Mouse (Mus musculus) gastrocnemius, adult 2 months (tissue): ENCODE measurements around the gene Acbd6. TPM values are rescaled to one million over a fixed set of nuclear protein-coding genes. Genes with fewer than 3 reads are reported as not detected.
A peak's percentile ranks its signal among the peaks of the same experiment; 100 is the strongest.

ENCODE experiments used
- DNase-seq: peaks from one replicate; pipeline ENCODE4 v3.0.0; 2022
- H3K27ac ChIP-seq: fragments of 200-600 bp; 2 replicates; pipeline ENCODE4 v1.8.1; 2022; ENCODE audit warnings: mild to moderate bottlenecking
- H3K4me3 ChIP-seq: fragments of 200-600 bp; 2 replicates; pipeline ENCODE4 v1.8.1; 2022; ENCODE audit warnings: mild to moderate bottlenecking, moderate library complexity
- CTCF ChIP-seq: fragments of 200-600 bp; IDR thresholded peaks from 2 replicates; pipeline ENCODE4 v1.8.1; 2022; ENCODE audit warnings: antibody characterized with exemption, mild to moderate bottlenecking, moderate library complexity
- intact Hi-C: fragments of 180-260 bp; cut with DNase I; formaldehyde crosslinking; loops from one replicate; pipeline ENCODE4 v1.15.1; 2025
- total RNA-seq, 2 experiments: library from RNA; stranded (reverse); gene quantifications; 2 replicates each; pipeline ENCODE4 v1.2.3; 2021

Gene Acbd6
- total RNA-seq, 2 experiments from 2014 or later, result 54.4 to 65.2 TPM

DNA sequence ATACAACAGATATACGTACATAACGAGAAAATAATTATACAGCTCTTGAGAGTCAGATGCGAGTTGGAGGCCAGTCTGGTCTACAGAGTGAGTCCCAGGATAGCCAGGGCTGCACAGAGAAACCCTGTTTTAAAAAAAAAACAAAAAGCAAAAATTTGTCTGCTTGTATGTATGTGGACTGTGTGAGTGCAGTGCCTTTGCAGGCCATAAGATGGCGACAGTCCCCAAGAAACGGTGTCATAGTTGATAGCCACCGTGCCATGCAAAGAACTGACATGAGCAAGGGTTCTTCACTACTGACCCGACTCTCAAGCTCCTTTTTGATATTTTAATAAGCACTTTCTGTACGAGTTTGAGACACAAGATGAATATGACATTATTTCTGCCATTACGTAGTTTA lies 10.2 kb downstream of the Acbd6 start:
- DNase-seq, result no peak
- intact Hi-C loops, result no loop called here
- TF ChIP-seq CTCF, result peak; percentile 36
- H3K4me3 ChIP-seq, result no peak overlapping the region
- no peak overlapping the region for H3K27ac ChIP-seq

DNA sequence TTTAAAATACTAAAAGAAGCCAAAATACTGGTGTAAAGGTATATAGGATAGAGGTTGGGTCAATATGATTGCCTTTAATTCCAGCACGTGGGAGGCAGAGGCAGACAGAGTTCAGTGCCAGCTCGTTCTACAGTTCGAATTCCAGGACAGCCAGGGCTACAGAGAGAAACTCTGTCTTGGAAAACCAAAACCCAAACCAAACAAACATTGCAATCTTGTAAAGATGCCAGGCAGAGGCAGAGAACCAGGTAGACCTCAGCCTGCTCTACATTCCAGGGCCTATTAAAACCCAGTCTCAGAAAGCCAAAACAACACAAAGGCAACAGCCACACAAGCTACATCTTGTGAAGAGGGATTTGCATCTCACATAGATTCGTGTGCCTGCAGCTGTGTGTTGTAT lies 11.4 kb downstream of the Acbd6 start:
- Histone ChIP-seq H3K4me3 (no peak overlapping the region), H3K27ac (no peak overlapping the region)
- DNase-seq, result no peak
- intact Hi-C loops, result no loop called here
- TF ChIP-seq CTCF, result no peak

DNA sequence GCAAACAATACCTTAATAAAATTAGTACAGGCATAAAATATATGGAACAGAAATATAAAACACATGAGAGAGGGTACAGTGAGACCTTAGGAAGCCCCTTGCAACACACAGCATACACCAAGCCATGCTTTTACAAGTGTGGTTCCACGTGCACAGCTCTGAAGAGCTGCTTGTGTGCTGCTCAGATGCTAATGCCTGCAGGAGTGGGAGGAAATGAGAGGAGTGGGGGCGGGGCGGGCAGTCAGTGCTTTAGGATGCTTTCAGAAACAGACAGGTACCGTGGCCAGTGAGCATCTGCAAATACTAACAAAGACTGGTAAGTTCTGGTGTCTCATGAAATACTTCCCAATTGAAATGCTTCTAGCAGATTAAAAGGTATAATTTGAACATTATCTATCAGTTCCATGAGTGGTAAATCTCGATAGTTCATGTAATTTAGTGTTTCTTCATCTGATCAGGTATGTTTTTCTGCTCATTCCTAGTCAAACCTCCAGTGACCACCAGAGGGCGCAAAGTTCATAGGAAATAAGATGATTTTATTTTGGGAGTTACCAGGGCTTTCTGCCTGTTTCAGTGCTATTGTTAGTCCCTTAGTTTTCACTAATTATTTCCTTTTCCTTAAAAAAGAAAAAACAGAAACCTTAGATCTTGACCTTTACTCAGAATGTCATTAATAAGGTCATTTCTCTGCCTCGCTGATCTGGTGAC lies 17.2 kb downstream of the Acbd6 start:
- intact Hi-C loops, result loop anchor here (1.0 kb wide), 2 partner anchors 146 to 209 kb away; no protein-coding TSS in a partner anchor
- peak; percentile 84 for TF ChIP-seq CTCF
- DNase-seq, result peak; percentile 62
- Histone ChIP-seq H3K27ac (no peak overlapping the region), H3K4me3 (no peak overlapping the region)

DNA sequence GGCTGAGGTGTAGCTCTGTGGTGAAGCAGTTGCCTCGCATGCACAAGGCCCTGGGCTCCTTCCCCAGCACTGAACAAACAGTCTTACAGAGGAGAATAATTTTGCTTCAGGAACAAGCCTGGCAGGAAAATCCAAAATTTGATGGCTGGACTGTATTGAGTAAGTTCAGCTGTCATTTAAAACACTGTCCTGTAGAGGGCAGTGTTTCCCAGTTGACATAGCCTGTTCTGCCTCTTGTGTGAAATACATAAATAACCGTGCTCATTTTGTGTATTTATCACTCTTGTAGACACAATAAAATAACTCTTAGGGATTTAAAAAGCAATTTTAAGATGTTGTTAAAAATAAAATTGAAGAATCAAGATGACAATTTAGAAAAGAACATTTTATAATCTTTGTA lies 18.5 kb downstream of the Acbd6 start:
- intact Hi-C loops, result no loop called here
- DNase-seq, result peak; percentile 22
- H3K4me3 ChIP-seq, result no peak overlapping the region
- H3K27ac ChIP-seq, result no peak overlapping the region
- TF ChIP-seq CTCF, result peak; percentile 80

DNA sequence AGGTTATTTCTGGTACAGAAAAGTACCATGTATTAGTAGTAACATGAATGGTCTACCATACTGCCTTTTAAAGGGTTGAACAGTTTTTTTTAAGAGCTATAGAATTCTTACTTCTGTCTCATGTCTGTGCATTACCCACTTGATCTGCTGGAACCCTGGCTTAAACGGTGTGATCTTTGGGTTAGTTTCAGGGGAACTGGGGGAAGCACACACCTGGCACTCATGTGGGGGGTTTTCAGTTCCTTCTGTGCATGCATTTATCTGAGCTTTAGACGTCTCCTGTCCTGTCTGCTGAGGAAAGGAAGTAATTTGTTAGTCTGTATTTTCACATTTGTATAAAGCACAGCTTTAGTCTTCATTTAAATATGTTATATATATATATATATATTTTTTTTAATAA lies 19.4 kb downstream of the Acbd6 start:
- intact Hi-C loops, result no loop called here
- no peak for TF ChIP-seq CTCF
- Histone ChIP-seq H3K27ac (no peak overlapping the region), H3K4me3 (no peak overlapping the region)
- DNase-seq, result no peak

DNA sequence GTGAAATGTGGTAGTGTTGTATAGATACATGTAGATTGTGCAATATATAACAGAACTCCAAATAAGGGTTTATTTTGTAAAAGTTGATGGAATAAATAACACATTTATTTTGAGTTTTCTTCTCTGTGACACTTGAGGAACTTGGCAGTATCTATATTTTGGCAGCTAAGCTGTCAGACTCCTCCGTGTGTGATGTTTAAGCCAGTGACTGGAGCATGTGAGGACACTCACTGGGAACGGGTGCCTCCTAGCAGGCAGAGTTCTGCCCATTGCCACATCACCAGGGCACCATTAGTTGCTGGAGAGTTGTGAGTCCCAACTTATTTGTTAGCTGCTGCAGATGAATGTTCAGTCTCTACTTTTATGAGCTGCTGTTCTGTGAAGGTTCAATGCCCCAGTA lies 30.0 kb downstream of the Acbd6 start:
- no peak for TF ChIP-seq CTCF
- intact Hi-C loops, result no loop called here
- DNase-seq, result no peak
- no peak overlapping the region for H3K27ac ChIP-seq
- no peak overlapping the region for H3K4me3 ChIP-seq

DNA sequence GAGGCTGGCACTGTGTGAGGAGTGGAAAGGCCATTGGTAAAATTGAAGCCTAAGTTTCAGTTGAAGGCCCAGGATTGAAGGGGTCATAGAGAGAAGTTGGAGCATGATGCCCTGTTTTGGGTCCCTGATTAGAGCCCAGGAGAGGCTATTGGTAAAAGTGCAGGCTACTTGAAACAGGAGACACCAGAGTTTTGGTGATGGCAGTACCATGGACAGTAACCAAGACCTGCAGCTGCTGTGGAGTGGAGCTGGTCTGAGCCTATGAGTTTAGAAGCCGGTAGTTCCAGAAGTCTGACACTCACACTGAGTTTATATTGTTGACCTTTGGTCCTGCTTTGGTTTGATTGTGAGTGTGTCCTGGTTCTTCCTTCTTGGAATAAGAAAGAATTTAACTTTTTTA lies 36.2 kb downstream of the Acbd6 start:
- Histone ChIP-seq H3K4me3 (no peak overlapping the region), H3K27ac (no peak overlapping the region)
- no peak for TF ChIP-seq CTCF
- no peak for DNase-seq
- intact Hi-C loops, result no loop called here

DNA sequence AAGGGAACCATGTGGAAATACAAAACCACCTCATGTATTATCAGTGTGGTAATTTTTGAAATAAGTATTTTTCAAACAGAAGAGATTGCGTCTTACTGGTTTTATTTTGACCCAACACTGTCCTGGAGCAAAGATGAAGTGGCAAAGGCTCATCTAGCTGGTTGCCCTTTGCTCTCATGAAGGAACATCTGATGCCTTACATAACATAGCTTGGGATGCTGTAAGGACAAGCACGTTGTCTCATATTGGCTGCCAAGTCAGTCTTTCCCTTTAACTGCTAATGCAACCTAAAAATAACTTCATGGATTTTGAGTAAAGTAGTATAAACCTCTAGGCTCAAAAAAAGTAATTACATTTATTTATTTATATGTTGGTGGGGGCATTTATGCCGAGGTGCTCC lies 38.7 kb downstream of the Acbd6 start:
- no peak for DNase-seq
- intact Hi-C loops, result no loop called here
- Histone ChIP-seq H3K27ac (no peak overlapping the region), H3K4me3 (no peak overlapping the region)
- no peak for TF ChIP-seq CTCF

DNA sequence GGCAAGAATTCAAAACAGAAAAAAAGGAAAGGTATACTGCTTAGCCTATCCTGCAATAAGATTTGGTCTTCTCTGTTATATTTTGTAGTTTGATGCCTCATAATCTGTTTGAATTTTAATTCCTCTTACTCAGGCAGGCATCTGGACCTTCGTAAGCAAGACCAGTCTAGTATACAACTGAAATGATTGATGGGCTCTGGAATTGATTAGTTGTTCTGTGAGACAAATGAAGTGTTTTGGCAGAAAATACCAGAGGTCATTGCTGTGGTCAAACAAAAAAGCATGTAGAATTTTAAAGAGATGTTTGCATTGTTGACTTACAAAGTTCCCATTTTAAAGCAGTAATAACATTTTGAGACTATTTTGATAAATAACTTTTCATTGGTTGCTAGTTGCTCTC lies 46.8 kb downstream of the Acbd6 start:
- no peak for TF ChIP-seq CTCF
- no peak for DNase-seq
- intact Hi-C loops, result no loop called here
- Histone ChIP-seq H3K4me3 (no peak overlapping the region), H3K27ac (no peak overlapping the region)

DNA sequence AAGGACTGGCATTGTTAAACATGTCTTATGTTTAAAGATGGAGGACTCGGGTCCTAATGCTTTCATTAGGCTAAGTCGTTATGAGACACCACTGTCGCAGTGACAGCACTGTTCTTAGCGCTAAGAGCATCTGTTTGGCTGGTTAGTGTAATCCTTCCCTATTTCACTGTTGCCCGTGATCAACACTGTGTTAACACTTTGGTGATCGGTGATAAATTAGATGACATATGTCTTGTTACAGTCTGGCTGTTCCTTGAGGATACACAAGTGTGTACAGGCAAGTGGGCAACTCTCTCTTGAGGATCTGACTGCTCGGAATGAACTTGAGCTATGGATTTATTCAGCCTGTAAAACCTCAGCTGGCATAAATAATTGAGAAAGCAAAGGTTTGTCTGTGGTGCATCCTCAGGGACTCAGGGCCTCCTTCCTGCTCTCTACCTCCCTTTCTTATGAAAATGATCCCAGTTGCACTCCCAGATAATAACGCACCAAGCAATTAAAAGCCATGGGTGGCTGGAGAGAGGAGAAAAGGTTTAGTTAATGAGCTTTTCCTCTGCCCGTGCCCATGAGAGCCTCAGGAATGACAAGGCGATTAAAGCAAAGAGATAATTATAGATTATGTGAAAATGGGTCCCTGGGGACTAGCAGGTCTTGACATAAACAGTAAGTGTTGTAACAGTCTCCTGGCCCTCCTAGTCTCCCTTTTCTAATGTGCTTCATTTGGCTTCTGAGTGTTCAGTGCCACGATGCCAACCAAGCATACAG lies 47.7 kb downstream of the Acbd6 start:
- Histone ChIP-seq H3K4me3 (no peak overlapping the region), H3K27ac (no peak overlapping the region)
- intact Hi-C loops, result no loop called here
- DNase-seq, result no peak
- no peak for TF ChIP-seq CTCF

DNA sequence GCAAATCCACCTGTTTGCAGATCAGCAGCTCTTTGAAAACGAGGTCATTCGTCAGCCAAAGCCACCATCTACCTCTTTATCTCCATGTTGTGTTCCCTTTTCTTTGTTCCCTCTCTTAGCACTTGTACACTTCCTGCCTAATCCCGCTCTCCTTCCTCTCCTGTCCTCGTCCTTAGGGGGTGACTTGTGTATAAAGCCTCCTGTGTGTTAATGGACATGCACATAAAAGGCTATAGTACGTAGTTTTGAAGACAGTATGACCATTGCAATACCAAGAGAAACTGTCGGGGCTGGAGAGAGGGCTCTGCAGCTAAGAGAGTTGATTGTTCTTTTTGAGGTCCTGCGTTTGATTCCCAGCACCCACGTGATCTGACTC lies 48.2 kb downstream of the Acbd6 start:
- Histone ChIP-seq H3K4me3 (no peak overlapping the region), H3K27ac (no peak overlapping the region)
- intact Hi-C loops, result no loop called here
- DNase-seq, result no peak
- TF ChIP-seq CTCF, result no peak

DNA sequence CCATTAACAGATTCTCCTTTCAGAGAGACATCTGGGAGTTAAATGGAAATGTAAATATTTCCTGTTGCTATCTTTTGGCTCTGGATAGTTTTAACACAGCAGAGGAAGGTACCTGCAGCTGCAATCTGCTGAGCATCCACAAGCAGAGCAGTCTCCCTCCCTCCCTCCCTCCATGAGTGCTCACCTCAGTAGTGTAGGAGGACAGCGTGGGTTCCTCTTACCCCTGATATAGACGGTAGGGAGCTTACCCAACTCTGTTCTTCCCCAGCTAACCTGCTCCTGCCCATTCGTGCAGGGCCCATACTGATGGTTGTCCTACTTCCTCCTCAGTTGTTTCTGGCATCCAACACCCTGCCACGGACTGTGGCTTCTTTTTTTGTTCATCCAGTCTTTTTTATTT lies 50.6 kb downstream of the Acbd6 start:
- no peak overlapping the region for H3K27ac ChIP-seq
- TF ChIP-seq CTCF, result no peak
- intact Hi-C loops, result no loop called here
- no peak for DNase-seq
- no peak overlapping the region for H3K4me3 ChIP-seq

DNA sequence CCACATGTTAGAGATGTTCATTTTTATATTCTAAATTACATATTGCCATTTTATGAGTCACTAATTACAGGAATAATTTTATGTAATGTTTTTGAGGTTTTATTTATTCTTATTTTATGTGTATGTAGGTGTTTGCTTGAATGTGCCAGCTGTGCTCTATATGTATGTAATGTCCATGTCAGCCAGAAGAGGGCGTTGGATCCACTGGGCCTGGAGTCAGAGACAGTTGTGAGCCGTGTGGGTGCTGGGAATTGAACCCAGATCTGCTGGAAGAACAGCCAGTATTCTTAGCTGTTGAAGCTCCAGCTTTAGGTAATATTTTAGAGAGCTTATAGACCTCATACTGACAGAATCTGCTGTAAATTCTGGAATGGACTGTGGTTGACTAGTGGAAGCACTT lies 56.5 kb downstream of the Acbd6 start:
- intact Hi-C loops, result no loop called here
- Histone ChIP-seq H3K4me3 (no peak overlapping the region), H3K27ac (no peak overlapping the region)
- TF ChIP-seq CTCF, result no peak; the same call in 1 of the 2 replicates
- DNase-seq, result no peak

DNA sequence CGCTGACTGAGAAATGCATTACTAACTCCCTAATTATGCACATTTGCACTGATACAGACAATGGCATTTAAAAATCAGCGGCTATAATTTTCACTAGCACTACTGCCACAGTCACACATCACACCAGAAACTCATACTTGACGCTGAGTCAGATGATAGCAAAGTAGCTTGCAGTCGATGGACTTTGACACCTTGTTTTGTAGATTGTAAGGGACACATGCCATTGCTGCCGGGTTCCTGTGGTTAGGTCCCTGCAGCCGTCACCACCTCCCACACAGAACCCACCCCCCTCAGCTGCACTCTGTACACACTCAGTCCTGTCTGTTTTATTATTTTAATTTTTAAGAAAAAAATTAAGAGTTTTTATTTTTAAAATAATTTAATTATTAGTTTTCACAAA lies 63.2 kb downstream of the Acbd6 start:
- no peak for TF ChIP-seq CTCF
- H3K4me3 ChIP-seq, result no peak overlapping the region
- no peak for DNase-seq
- intact Hi-C loops, result no loop called here
- no peak overlapping the region for H3K27ac ChIP-seq
